Mouse (Mus musculus) midbrain, embryonic 13.5 days (tissue): ENCODE data around the gene 1700025G04Rik. TPM values are rescaled to one million over a fixed set of nuclear protein-coding genes. Genes with fewer than 3 reads are reported as not detected.

ENCODE experiments used
- ATAC-seq: fragments of 200-750 bp; cut with Nextera tagmentation; 2 replicates; pipeline ENCODE4 v1.8.0; 2017; ENCODE audit warnings: mild to moderate bottlenecking, moderate TSS enrichment, moderate library complexity
- H3K27ac ChIP-seq: fragments of 300-500 bp; sonication (generic); 2 replicates; pipeline ENCODE4 v1.5.1; 2015; ENCODE audit warnings: inconsistent platforms, mild to moderate bottlenecking, moderate library complexity
- H3K27me3 ChIP-seq: fragments of 300-500 bp; sonication (generic); 2 replicates; pipeline ENCODE4 v1.6.1; 2015; ENCODE audit warnings: mild to moderate bottlenecking, inconsistent platforms
- H3K36me3 ChIP-seq: fragments of 300-500 bp; sonication (generic); 2 replicates; pipeline ENCODE4 v1.6.1; 2015; ENCODE audit warnings: mild to moderate bottlenecking, inconsistent platforms
- H3K4me1 ChIP-seq: fragments of 300-500 bp; sonication (generic); replicated peaks from 2 replicates; pipeline ENCODE4 v1.6.1; 2015; ENCODE audit warnings: inconsistent platforms
- H3K4me2 ChIP-seq: fragments of 300-500 bp; sonication (generic); replicated peaks from 2 replicates; pipeline ENCODE4 v1.6.1; 2015; ENCODE audit warnings: moderate library complexity, mild to moderate bottlenecking, inconsistent platforms
- H3K4me3 ChIP-seq: fragments of 300-500 bp; sonication (generic); replicated peaks from 2 replicates; pipeline ENCODE4 v1.5.1; 2015; ENCODE audit warnings: mild to moderate bottlenecking, inconsistent platforms
- H3K9ac ChIP-seq: fragments of 300-500 bp; sonication (generic); replicated peaks from 2 replicates; pipeline ENCODE4 v1.6.1; 2015; ENCODE audit warnings: mild to moderate bottlenecking, inconsistent platforms
- H3K9me3 ChIP-seq: fragments of 300-500 bp; sonication (generic); 2 replicates; pipeline ENCODE4 v1.6.1; 2016; ENCODE audit warnings: mild to moderate bottlenecking, inconsistent platforms
- WGBS: fragments of 180-500 bp; shearing (Covaris S2); methylation state at CpG from one replicate; pipeline ENCODE4 v1.1.7; 2015; 5-methylcytosine and 5-hydroxymethylcytosine counted together
- polyA plus RNA-seq: library from polyadenylated mRNA; unstranded; fragments of >200 nt; fragmentation: Nextera tagmentation; extraction: Ambion mirVana; gene quantifications from 2 replicates; pipeline ENCODE4 v1.2.1, GENCODE M21; 2015

Gene 1700025G04Rik
- polyA plus RNA-seq, 1 experiment from 2014 or later: 37.6 TPM

GRCm38 (mm10) chr1:151974424-151974823, 115.5 kb downstream of the 1700025G04Rik start:
- no peak overlapping the region for H3K27ac ChIP-seq
- no peak for ATAC-seq
- H3K4me2 ChIP-seq: no peak overlapping the region
- no peak overlapping the region for H3K9ac ChIP-seq
- 87% methylated on average over 7 of the region's 7 CpGs for WGBS
- peaks cover 37% of the 10 kb centered on the region for H3K4me1 ChIP-seq
- no peak overlapping the region for H3K4me3 ChIP-seq
- H3K36me3 ChIP-seq: 0 out of 2 replicates have a peak, but pooled peaks cover 4% of the 10 kb centered on the region
- no peaks in the 10 kb centered on the region for H3K9me3 ChIP-seq
- no peaks in the 10 kb centered on the region for H3K27me3 ChIP-seq

- Histone ChIP-seq H3K27me3 (no peaks in the 10 kb centered on the region), H3K9ac (no peak overlapping the region), H3K4me1 (peaks cover 30% of the 10 kb centered on the region), H3K4me3 (no peak overlapping the region), H3K4me2 (no peak overlapping the region), H3K9me3 (no peaks in the 10 kb centered on the region), H3K27ac (no peak overlapping the region), H3K36me3 (no peaks in the 10 kb centered on the region)
- no peak for ATAC-seq
- WGBS: 69% methylated on average over 5 of the region's 5 CpGs
Measured at GRCm38 (mm10) chr1:151973110-151973700, 116.7 kb downstream of the 1700025G04Rik start.

GRCm38 (mm10) chr1:151971581-151971980, 118.3 kb downstream of the 1700025G04Rik start:
- whole genome bisulfite sequencing: 99% methylated on average over 2 of the region's 2 CpGs
- H3K27me3 ChIP-seq: no peaks in the 10 kb centered on the region
- H3K4me3 ChIP-seq: no peak overlapping the region
- H3K27ac ChIP-seq: no peak overlapping the region; the same call in 1 of the 2 replicates
- H3K4me1 ChIP-seq: peaks cover 21% of the 10 kb centered on the region
- no peaks in the 10 kb centered on the region for H3K9me3 ChIP-seq
- H3K4me2 ChIP-seq: no peak overlapping the region
- no peaks in the 10 kb centered on the region for H3K36me3 ChIP-seq
- no peak for ATAC-seq
- no peak overlapping the region for H3K9ac ChIP-seq

GRCm38 (mm10) chr1:151968126-151968525, 121.8 kb downstream of the 1700025G04Rik start:
- no peaks in the 10 kb centered on the region for H3K27me3 ChIP-seq
- 97% methylated on average over 5 of the region's 5 CpGs for WGBS
- ATAC-seq: no peak
- no peaks in the 10 kb centered on the region for H3K9me3 ChIP-seq
- H3K36me3 ChIP-seq: no peaks in the 10 kb centered on the region
- H3K4me3 ChIP-seq: no peak overlapping the region
- H3K4me2 ChIP-seq: no peak overlapping the region
- no peak overlapping the region for H3K9ac ChIP-seq
- H3K27ac ChIP-seq: no peak overlapping the region
- peaks cover 3% of the 10 kb centered on the region; the same call in 1 of the 2 replicates for H3K4me1 ChIP-seq

GRCm38 (mm10) chr1:151964811-151965210, 125.1 kb downstream of the 1700025G04Rik start:
- WGBS: 96% methylated on average over 2 of the region's 2 CpGs
- no peak overlapping the region for H3K27ac ChIP-seq
- peaks cover 4% of the 10 kb centered on the region; the same call in 1 of the 2 replicates for H3K4me1 ChIP-seq
- H3K36me3 ChIP-seq: no peaks in the 10 kb centered on the region
- no peak overlapping the region for H3K4me3 ChIP-seq
- H3K9me3 ChIP-seq: no peaks in the 10 kb centered on the region
- ATAC-seq: no peak
- H3K27me3 ChIP-seq: no peaks in the 10 kb centered on the region
- no peak overlapping the region for H3K9ac ChIP-seq
- H3K4me2 ChIP-seq: no peak overlapping the region

GRCm38 (mm10) chr1:151963248-151963647, 126.7 kb downstream of the 1700025G04Rik start:
- H3K27ac ChIP-seq: no peak overlapping the region
- H3K4me1 ChIP-seq: peaks cover 8% of the 10 kb centered on the region; the same call in 1 of the 2 replicates
- H3K27me3 ChIP-seq: no peaks in the 10 kb centered on the region
- H3K4me3 ChIP-seq: no peak overlapping the region
- ATAC-seq: no peak
- H3K9ac ChIP-seq: no peak overlapping the region
- no peaks in the 10 kb centered on the region for H3K9me3 ChIP-seq
- 91% methylated on average over 7 of the region's 7 CpGs for WGBS
- H3K4me2 ChIP-seq: no peak overlapping the region
- no peaks in the 10 kb centered on the region for H3K36me3 ChIP-seq

- Histone ChIP-seq H3K9ac (no peak overlapping the region), H3K36me3 (no peaks in the 10 kb centered on the region), H3K4me2 (no peak overlapping the region), H3K9me3 (no peaks in the 10 kb centered on the region), H3K4me1 (peaks cover 13% of the 10 kb centered on the region), H3K27ac (0 out of 2 replicates have a peak overlapping the region, but pooled peaks have one; percentile 20), H3K4me3 (no peak overlapping the region), H3K27me3 (no peaks in the 10 kb centered on the region)
- 0 out of 2 replicates have a peak, but pooled peaks have one; percentile 20 for ATAC-seq
- WGBS: 74% methylated on average over 6 of the region's 6 CpGs
Measured at GRCm38 (mm10) chr1:151962078-151962477, 127.8 kb downstream of the 1700025G04Rik start.

GRCm38 (mm10) chr1:151961204-151961603, 128.7 kb downstream of the 1700025G04Rik start:
- no peaks in the 10 kb centered on the region for H3K9me3 ChIP-seq
- H3K4me3 ChIP-seq: no peak overlapping the region
- no peaks in the 10 kb centered on the region for H3K27me3 ChIP-seq
- no peak overlapping the region for H3K9ac ChIP-seq
- no peaks in the 10 kb centered on the region for H3K36me3 ChIP-seq
- H3K4me1 ChIP-seq: peaks cover 13% of the 10 kb centered on the region
- WGBS: 84% methylated on average over 10 of the region's 10 CpGs
- H3K27ac ChIP-seq: no peak overlapping the region
- no peak overlapping the region for H3K4me2 ChIP-seq
- no peak for ATAC-seq

GRCm38 (mm10) chr1:151959010-151959409, 130.9 kb downstream of the 1700025G04Rik start:
- Histone ChIP-seq H3K4me1 (peaks cover 17% of the 10 kb centered on the region), H3K36me3 (no peaks in the 10 kb centered on the region), H3K4me3 (no peak overlapping the region), H3K9ac (no peak overlapping the region), H3K4me2 (no peak overlapping the region), H3K27me3 (no peaks in the 10 kb centered on the region), H3K9me3 (no peaks in the 10 kb centered on the region), H3K27ac (no peak overlapping the region)
- 39% methylated on average over 3 of the region's 3 CpGs for WGBS
- ATAC-seq: no peak

- H3K4me1 ChIP-seq: peaks cover 23% of the 10 kb centered on the region
- H3K36me3 ChIP-seq: no peaks in the 10 kb centered on the region
- no peak overlapping the region for H3K9ac ChIP-seq
- no peak overlapping the region for H3K4me2 ChIP-seq
- H3K4me3 ChIP-seq: no peak overlapping the region
- no peaks in the 10 kb centered on the region for H3K9me3 ChIP-seq
- no peaks in the 10 kb centered on the region for H3K27me3 ChIP-seq
- no peak for ATAC-seq
- H3K27ac ChIP-seq: no peak overlapping the region
- WGBS: 71% methylated on average over 3 of the region's 3 CpGs
Measured at GRCm38 (mm10) chr1:151958442-151958841, 131.5 kb downstream of the 1700025G04Rik start.

GRCm38 (mm10) chr1:151957669-151958068, 132.3 kb downstream of the 1700025G04Rik start:
- H3K4me2 ChIP-seq: no peak overlapping the region
- peaks cover 31% of the 10 kb centered on the region for H3K4me1 ChIP-seq
- WGBS: 18% methylated on average over 7 of the region's 7 CpGs
- no peaks in the 10 kb centered on the region for H3K27me3 ChIP-seq
- H3K9ac ChIP-seq: no peak overlapping the region
- no peaks in the 10 kb centered on the region for H3K36me3 ChIP-seq
- H3K9me3 ChIP-seq: no peaks in the 10 kb centered on the region
- no peak overlapping the region for H3K4me3 ChIP-seq
- ATAC-seq: no peak
- H3K27ac ChIP-seq: no peak overlapping the region

GRCm38 (mm10) chr1:151955866-151956265, 134.1 kb downstream of the 1700025G04Rik start:
- ATAC-seq: no peak
- WGBS: 83% methylated on average over 5 of the region's 5 CpGs
- H3K4me2 ChIP-seq: no peak overlapping the region

GRCm38 (mm10) chr1:151953563-151953962, 136.4 kb downstream of the 1700025G04Rik start:
- Histone ChIP-seq H3K9ac (no peak overlapping the region), H3K4me3 (no peak overlapping the region), H3K9me3 (no peaks in the 10 kb centered on the region), H3K27ac (peak overlapping the region; percentile 39), H3K36me3 (no peaks in the 10 kb centered on the region), H3K4me2 (no peak overlapping the region), H3K4me1 (peaks cover 27% of the 10 kb centered on the region), H3K27me3 (no peaks in the 10 kb centered on the region)
- 43% methylated on average over 7 of the region's 7 CpGs for WGBS
- peak; percentile 74 for ATAC-seq

More at GRCm38 (mm10) chr1:151955866-151956265, 134.1 kb downstream of the 1700025G04Rik start:
- Histone ChIP-seq H3K27ac (no peak overlapping the region), H3K4me3 (no peak overlapping the region), H3K9ac (no peak overlapping the region), H3K27me3 (no peaks in the 10 kb centered on the region), H3K9me3 (no peaks in the 10 kb centered on the region), H3K36me3 (no peaks in the 10 kb centered on the region), H3K4me1 (peaks cover 28% of the 10 kb centered on the region)
